Mouse (Mus musculus) CD4-positive, CD25-positive, alpha-beta regulatory T cell, adult 2 months (primary cell): ENCODE measurements around the gene Gm28047.

Experiments used
- DNase-seq: peaks from one replicate; pipeline ENCODE4 v3.0.0-alpha.2; 2012; ENCODE audit warnings: low read depth, low spot score

The Gm28047 gene

DNA sequence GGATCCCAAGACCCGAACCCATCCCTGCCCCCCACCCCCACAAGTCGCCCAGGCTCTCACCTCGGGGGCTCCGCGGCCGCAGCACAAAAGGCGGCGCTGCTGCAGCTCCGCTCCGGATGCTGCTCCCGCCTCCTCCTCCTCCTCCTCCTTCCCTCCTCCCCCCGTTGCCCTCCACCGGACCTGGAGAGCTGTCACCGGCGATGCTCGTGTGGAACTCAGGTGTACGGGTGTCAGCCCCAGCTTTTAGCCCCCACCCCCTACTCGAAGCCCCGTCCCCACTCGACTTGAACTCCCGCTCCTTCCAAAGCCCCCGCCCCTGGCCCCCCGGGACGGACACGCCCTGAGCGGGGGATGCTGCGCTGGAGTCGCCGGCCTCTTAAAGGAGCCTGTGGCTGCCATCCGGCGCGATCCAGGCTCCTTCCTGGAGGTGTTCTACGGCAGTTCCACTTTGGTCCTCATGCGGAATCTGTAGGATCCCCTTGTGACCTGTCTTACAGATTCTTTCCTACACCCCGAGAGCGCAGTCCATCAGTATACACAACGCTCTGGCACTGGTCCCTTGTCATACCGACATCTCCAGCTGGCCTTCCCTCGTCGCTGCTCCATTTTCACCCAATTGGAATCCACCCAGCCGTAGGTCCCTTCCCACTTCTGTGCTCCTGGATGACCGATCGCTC lies 108.0 kb downstream of the Gm28047 start, which contains the start of gene Map3k12:
Map3k12 (minus strand) TSS at position 337 of the 677 bp plus-strand sequence.
- DNase-seq: peak; percentile 71

DNA sequence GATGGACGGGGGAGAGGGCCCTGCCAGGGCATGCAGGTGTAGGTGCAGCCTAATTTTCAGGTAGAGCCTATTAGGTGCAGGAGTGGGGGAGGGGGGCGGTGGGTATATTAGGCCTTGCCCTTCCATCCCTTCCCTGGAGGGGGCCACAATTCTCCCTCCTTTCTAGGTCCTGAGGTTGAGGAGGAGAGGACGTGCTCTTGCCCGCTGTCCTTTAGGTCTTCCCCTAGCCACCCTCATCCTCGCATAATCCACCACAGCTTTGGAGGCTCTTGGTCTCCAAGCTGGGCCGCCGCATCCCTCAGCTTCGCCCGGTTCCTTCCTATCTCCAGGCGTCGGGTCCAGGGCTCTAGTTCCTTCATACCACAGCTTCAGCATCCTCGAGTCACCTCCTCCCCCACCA lies 108.6 kb downstream of the Gm28047 start:
- no peak for DNase-seq

- no peak for DNase-seq
Observed at GRCm38 (mm10) chr15:102515791-102516190, 109.1 kb downstream of the Gm28047 start.

DNA sequence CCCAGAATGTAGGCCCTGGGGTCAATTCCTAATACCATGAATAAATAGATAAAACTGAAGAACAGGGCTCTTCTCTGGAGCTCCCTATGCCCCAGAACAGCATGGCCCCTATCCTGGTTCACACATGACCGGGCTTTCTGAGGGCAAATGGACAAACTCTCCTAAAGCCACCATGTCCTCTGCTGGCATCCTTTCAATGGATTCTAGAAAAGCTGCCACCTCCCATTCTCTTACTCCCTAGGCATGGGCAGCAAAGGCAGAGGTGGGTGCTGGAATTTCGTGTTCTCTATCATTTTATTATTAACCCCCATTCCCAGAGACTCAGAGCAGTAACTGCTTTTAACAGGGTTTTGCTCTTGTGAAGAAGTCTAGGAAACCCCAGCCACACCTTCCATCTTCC lies 109.6 kb downstream of the Gm28047 start:
- DNase-seq: no peak

GRCm38 (mm10) chr15:102513004-102513403 lies 111.9 kb downstream of the Gm28047 start:
- no peak for DNase-seq

DNA sequence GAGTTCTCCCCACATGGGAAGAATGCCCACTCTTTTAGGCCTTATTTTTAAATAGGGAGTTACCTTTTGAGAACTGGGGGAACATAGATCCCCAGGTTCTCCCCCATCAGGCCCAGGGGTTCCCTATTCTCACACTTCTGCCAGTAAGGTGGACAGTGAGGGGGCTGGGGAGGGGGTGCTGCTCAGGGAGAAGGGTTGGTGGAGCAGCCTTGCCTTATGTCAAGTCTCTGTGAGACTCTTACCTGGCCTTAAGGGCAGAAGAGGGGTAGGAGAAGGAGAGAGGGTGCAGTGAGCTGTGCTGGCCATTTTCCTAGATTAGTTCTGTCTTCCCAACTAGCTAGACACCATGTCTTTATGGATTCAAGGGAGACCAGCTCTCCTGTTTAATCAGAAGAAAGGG lies 112.4 kb downstream of the Gm28047 start:
- DNase-seq: no peak

DNA sequence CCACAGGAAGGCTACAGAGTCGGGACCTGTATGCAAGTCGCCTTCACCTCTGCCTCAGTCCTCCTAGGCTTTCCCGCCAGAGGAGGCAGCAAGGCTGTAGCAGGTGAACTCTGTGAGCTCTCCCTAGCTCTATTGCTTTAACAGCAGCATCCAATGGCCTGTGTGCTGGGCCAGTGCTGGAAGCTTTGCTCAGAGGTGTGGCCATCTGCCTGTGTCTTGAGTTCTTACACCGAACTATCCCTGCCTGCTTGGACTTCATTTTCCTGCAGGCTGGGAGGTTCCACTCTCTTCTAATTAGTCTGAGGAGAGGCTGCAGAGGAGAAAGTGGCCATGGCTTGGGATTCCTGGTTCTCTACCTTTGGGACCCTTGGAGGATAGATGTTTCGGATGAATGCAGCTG lies 112.9 kb downstream of the Gm28047 start:
- no peak for DNase-seq

DNA sequence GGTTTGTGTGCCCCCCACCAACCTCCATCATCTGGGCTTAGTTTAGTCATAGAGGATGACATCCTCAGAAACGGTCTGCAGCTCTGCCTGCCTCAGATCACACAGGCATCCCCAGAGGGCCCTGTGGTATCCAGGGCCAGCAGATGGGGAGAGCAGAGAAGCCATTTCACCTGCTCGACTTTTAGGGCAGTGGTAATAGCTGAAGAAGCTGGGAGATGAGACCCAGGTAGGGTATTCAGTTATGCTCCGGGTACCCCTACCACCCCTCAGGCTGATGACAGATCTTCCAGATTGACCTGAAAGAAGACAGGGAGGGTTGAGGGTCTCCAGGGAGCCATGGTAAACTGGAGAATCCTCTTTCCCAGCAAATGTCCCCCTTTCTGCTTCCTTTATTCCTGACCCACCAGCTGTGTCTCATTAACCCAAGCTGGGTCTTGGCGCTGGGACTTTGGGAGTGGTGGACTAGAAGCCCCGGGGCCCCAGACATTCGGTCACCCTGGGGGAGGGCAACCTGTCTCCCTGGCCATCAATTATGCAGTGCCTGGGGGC lies 113.5 kb downstream of the Gm28047 start:
- DNase-seq: no peak

- DNase-seq: peak; percentile 77
Observed at GRCm38 (mm10) chr15:102510590-102511284, 114.1 kb downstream of the Gm28047 start.

GRCm38 (mm10) chr15:102510110-102510509 lies 114.8 kb downstream of the Gm28047 start:
- DNase-seq: no peak

DNA sequence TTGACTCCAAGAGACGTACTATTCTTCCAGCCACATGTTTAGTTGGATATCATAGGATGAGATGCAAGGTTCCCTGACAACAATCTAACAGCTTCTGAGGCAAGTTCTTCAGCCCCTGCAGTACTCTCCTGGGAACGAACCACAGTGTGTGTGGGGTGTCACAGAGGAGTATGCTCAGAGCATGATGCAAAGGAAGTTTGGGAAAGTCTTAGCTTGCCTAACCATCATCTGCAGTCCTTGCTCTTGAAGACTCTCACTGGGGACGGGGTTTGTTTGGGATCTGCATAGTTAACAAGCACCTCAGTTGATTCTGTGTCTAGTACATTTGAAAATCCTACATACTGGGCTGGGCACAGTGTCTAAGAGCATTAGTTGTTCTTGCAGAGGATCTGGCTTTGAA lies 116.5 kb downstream of the Gm28047 start:
- no peak for DNase-seq

DNA sequence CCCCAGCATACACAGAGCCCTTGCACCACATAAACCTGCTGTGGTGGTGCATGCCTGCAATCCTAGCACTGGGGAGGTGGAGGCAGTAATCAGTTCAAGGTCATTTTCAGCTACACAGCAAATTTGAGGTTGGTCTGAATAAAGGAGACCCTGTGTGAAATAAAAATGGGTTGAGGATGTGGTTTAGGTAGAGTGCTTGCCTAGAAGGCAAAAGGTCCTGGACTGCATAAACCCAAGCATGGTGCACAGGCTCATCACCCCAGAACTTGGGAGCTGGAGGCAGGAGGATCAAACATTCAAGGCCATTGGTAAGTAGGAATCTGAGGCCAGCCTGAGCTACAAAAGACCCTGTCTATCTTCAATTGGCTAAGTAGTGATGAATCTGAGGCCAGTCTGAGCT lies 117.3 kb downstream of the Gm28047 start:
- DNase-seq: no peak

GRCm38 (mm10) chr15:102506864-102507263 lies 118.0 kb downstream of the Gm28047 start:
- no peak for DNase-seq

DNA sequence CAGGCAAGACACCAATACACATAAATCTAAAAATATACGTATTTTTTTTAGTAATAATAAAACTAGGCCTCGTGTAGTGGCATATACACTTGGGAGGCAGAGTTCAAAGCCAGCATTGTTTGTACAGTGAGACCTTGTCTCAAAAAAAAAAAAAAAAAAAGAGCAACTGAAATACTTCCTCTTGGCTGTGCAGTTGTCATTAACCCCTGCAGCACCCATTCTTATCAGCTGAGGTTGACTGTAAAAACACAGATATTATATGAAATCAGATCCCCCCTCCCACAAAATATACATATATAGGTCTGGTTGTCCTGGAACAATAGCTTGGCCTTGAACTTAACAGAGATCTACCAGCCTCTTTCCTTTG lies 118.4 kb downstream of the Gm28047 start:
- no peak for DNase-seq

DNA sequence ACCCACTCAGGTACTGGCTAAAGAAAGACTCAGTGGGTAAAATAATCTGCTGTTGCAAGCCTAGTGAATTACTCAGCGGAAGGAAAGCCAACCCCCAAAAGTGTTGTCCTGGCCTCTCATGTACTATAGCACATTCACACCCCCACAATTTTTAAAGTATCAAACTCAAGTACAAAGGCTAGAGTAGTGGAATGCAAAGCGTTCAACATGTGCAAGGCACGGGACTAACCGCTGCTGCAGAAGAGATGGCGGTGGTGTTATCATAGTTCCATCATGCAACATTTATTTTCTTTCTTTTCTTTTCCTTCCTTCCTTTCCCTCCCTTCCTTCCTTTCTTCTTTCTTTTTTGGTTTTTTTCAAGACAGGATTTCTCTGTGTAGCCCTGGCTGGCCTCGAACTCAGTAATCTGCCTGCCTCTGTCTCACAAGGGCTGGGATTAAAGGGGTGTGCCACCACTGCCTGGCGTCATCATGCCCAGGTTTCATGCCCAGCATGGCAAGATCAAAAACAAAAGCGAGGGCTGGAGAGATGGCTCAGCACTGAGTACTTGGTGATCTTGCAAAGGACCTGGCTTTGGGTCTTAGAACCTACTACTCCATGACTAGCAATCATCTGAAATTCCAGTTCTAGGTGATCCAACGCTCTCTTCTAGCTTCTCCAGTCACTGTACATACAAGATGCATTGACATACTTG lies 119.0 kb downstream of the Gm28047 start:
- no peak for DNase-seq

- DNase-seq: no peak
Observed at GRCm38 (mm10) chr15:102505073-102505769, 119.6 kb downstream of the Gm28047 start.

DNA sequence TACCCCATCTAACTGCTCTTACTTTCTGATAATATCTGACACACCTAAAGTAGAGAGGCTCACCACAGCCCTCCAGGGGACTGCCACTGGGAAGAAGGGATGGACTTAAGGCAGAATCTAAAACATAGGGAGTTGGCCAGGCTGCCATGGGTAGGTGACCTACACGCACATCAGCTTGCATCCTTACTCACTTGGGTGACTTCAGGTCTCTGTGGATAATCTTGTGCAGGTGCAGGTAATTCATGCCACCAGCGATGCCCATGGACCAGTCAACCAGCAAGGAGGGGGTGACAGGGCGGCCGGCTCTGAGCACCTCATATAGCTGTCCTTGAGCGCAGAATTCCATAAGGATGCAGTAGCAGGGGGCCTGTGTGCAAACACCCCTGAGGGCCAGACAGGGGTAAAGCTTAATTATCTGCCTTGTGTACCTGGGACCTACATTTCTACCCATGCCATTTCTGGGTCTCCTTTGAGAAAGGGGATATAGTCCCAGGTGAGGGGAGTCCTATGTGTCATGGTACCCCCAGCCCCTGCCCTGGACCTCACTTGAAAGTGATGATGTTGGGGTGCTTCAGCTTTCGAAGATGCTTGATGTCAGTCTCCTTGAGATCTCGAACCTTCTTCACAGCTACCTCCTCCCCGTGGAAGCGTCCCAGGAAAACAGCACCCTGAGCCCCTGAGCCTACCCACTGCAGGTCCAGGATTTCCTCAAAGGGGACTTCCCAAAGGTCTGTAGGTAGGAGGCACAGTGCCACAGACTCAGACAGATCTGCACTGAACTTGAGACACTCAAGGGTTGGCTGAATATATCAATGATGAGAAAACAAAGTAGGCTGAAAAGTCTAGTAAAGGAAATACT lies 120.7 kb downstream of the Gm28047 start:
- no peak for DNase-seq

- DNase-seq: no peak
Observed at GRCm38 (mm10) chr15:102503447-102503846, 121.4 kb downstream of the Gm28047 start, which contains the start of gene Gm10337. Gm10337 (plus strand) TSS chr15:102503722.

GRCm38 (mm10) chr15:102502254-102502840 lies 122.5 kb downstream of the Gm28047 start:
- no peak for DNase-seq

DNA sequence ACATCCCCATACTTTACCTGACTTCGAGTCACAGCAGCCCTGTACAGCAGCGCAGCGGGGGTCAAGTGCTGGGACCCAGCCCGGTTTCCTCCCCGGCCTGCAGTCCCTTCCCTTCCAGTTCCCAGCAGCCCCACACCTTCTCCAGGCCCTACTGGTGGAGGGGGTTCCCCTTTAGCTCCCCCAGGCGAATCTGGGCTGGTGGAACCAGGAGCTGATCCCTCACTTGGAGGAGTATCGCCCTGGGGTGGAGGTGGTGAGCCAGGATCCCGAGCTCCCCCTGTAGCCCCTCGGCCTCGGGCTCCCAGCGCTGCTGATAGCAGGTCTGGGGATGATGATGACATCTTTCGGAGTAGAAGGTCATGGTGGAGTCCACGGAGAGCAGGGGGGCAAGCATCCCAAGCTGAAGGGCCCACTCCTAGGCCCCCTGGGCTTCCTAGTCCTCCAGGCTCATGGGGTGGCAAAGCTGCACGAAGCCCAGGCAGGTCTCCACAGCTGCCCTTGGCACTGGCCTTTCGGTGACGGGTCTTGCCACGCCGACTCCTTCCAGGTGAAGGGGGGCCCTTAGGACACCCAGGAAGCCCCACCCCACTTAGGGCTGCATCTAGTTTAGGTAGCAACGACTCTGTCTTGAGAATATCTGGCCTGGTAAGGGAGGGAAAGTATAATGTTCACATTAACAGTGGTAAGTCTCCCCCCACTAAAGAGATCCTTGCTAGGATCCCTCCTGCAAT lies 123.6 kb downstream of the Gm28047 start:
- no peak for DNase-seq
